Mouse (Mus musculus): ENCODE measurements around the gene Opa3. TPM values are rescaled to one million over a fixed set of nuclear protein-coding genes. Genes with fewer than 3 reads are reported as not detected.
A peak's percentile ranks its signal among the peaks of the same experiment; 100 is the strongest.

Opa3 gene
- polyA plus RNA-seq, 1 experiment from 2014 or later = 41.8 TPM

DNA sequence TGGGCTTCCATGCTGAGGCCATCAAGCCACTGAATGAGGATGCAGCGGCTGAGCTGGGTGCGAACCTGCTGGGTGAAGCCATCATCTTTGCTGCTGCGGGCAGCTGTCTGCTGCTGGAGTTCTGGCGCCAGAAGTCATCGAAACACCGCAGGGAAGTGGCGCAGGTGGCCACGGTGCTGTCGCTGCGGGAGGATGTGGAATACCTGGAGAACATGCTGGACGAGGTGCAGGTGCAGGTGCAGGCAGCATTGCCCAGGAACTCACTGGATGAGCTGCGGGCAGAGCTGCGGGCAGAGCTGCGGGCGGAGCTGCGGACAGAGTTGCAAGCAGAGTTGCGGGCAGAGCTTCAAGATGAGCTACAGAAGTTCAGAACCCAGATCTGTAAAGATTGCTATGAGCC is 27.3 kb downstream of the Opa3 start:
- Histone ChIP-seq H3K9ac (replicated peaks) (no peak overlapping the region), H3K4me2 (replicated peaks) (no peak overlapping the region), H3K4me1 (no peaks in the 10 kb centered on the region), H3K4me3 (no peak overlapping the region), H3K27ac (replicated peaks) (no peak overlapping the region), H3K9me3 (no peaks in the 10 kb centered on the region), H3K36me3 (peaks cover 42% of the 10 kb centered on the region), H3K27me3 (no peaks in the 10 kb centered on the region)
- no peak for ATAC-seq (ENCODE audit: low FRiP score, low read depth)
- 87% methylated on average over 17 of the region's 17 CpGs for WGBS

DNA sequence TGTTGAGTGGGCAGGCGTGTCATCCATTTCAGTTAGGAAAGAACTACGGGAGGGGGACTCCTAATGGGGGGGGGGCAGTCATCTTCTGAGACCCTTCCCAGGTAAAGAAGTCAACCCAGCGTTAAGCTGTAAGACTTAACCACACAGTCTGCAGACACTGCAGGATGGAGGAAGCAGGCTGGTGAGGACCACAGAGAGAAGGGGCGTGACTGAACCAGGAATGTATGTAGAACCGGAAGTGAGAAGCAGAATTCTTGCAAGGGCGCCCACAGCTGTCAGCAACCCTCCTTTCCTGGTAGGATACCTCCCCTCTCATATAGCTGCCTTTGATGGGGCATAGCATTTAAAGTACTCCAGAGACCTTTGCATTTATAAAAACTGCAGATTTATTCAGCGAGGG is 28.4 kb downstream of the Opa3 start:
- Histone ChIP-seq H3K36me3 (peaks cover 54% of the 10 kb centered on the region), H3K4me2 (replicated peaks) (no peak overlapping the region), H3K4me3 (no peak overlapping the region), H3K9ac (replicated peaks) (no peak overlapping the region), H3K4me1 (no peaks in the 10 kb centered on the region), H3K9me3 (no peaks in the 10 kb centered on the region), H3K27ac (replicated peaks) (no peak overlapping the region), H3K27me3 (no peaks in the 10 kb centered on the region)
- WGBS = 89% methylated on average over 7 of the region's 7 CpGs
- ATAC-seq (ENCODE audit: low FRiP score, low read depth) = no peak

DNA sequence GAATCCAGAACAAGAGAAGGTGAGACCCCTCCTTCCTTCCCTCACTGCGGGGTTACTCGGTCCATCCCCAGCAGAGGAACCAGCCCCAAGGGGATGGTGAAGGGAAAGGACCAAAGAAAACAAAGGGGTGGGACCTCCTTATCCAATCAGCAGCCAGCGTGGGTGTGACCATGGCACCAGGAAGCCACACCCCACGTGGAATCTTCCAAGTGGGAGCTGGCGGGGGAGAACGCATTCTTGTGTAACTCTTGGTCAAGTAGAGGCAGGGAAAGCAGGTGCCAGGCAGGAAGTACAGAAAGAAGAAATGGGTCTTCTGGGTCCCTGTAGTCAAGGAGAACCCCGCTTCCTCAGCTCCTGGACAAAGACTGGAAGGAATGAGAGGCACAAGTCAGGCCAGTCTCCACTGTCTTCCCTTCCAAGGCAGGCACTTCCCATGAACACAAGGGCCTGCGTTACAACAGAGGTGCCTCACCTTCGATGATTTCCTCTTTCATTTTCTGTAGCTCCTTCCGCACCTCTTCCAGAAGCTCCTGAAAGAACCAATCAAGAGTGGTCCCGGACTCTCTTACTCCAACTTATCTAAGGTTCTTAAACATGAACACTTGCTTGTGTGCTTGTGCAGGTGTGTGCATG is 29.4 kb downstream of the Opa3 start:
- Histone ChIP-seq H3K4me1 (no peaks in the 10 kb centered on the region), H3K27me3 (no peaks in the 10 kb centered on the region), H3K9me3 (no peaks in the 10 kb centered on the region), H3K36me3 (peaks cover 62% of the 10 kb centered on the region), H3K27ac (replicated peaks) (no peak overlapping the region), H3K4me2 (replicated peaks) (no peak overlapping the region), H3K4me3 (no peak overlapping the region), H3K9ac (replicated peaks) (no peak overlapping the region)
- ATAC-seq (ENCODE audit: low FRiP score, low read depth) = peak; percentile 66
- WGBS = 35% methylated on average over 11 of the region's 11 CpGs

DNA sequence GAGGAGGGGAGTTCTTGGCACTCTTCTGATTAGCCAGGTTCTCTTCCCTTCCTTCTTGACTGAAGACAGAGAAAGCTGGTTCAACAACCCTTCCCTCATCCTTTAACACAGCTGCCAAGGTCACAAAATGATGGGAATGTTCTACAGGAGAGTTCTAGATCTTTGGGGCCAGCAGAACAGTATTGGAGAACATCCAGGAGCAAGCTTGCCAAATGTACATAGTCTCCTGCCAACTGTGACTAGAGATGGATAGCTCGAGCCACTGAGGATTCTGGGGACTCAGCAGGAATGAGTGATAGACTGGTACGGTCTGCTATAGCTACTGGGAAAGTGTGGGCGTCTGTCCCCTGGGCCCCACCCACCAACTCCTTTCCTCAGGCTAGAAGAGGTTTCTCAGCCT is 30.2 kb downstream of the Opa3 start:
- peaks cover 70% of the 10 kb centered on the region for H3K36me3 ChIP-seq
- WGBS = 87% methylated on average over 3 of the region's 3 CpGs
- no peak overlapping the region for H3K9ac ChIP-seq (replicated peaks)
- no peak for ATAC-seq (ENCODE audit: low FRiP score, low read depth)
- H3K27ac ChIP-seq (replicated peaks) = no peak overlapping the region
- no peaks in the 10 kb centered on the region for H3K4me1 ChIP-seq
- no peaks in the 10 kb centered on the region for H3K27me3 ChIP-seq
- H3K9me3 ChIP-seq = no peaks in the 10 kb centered on the region
- no peak overlapping the region for H3K4me2 ChIP-seq (replicated peaks)
- no peak overlapping the region for H3K4me3 ChIP-seq

DNA sequence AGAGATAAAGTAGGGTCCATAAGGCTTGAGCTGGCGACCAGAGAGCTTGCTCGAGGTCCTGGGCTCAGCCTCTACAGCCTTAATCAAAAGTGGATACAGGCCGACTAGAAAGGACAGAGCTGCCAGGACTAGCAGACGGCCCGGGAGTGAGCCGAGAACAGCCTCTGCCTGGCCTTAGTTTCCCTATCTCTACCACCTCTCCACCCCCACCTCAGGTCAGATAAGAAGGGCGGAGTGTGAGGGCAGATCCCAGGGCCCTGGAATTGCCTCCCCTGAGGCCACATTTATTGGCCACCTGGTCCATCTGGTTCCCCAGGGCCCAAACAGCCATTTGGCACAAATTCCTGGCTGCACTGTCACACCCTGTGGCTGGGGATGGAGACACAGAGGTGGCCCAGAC is 37.0 kb downstream of the Opa3 start:
- H3K4me3 ChIP-seq = no peak overlapping the region
- H3K27ac ChIP-seq (replicated peaks) = no peak overlapping the region
- H3K9ac ChIP-seq (replicated peaks) = no peak overlapping the region
- no peak for ATAC-seq (ENCODE audit: low FRiP score, low read depth)
- H3K4me1 ChIP-seq = peaks cover 21% of the 10 kb centered on the region
- H3K9me3 ChIP-seq = no peaks in the 10 kb centered on the region
- H3K4me2 ChIP-seq (replicated peaks) = no peak overlapping the region
- no peaks in the 10 kb centered on the region for H3K27me3 ChIP-seq
- H3K36me3 ChIP-seq = peaks cover 49% of the 10 kb centered on the region
- 79% methylated on average over 7 of the region's 7 CpGs for WGBS

DNA sequence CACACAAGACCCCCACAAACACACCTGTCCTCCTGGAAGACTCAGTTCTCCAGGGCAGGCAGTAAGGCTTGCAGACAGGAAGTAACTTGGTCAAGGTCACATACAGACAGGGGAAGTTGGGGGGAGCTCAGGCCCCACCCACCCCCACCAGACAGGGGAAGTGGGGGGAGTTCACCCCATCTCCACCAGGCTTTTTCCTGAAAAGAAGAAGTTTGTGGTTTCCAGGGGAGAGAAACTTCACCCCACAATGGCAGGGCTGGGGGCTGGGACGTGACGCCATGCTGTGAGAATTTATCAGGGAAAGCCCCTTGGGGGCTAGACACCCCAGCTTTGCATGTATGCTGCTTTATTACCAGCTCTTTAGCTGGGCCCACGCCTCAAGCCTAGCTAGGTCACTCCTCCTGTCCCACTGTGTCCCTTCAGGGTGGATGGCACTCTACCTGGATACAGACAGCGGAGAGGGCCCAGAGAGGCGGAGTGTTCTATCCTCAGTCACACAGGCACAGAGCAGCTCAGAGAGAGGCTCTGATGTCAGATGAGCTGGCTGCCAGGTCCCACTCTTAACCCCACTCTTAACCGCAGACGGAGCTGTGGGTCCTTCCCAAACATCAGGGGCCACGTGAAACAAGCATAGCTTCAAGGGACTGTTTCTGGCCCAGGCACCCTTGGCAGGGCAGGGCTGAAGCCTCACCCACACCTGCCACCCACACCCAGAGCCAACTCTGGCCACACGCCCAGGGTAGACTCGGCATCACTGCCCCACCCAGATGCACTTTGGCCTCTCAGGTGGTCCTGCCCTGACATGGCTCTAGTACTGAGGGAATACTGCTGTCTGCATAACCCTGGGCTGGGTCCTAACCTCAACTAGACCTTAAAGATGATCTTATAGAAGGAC is 38.0 kb downstream of the Opa3 start:
- WGBS = 91% methylated on average over 10 of the region's 10 CpGs
- no peaks in the 10 kb centered on the region for H3K27me3 ChIP-seq
- ATAC-seq (ENCODE audit: low FRiP score, low read depth) = no peak
- H3K4me3 ChIP-seq = no peak overlapping the region
- no peaks in the 10 kb centered on the region for H3K9me3 ChIP-seq
- H3K9ac ChIP-seq (replicated peaks) = 0 out of 2 replicates have a peak overlapping the region, but pooled peaks have one; percentile 28
- H3K36me3 ChIP-seq = peaks cover 39% of the 10 kb centered on the region
- H3K4me1 ChIP-seq = peaks cover 31% of the 10 kb centered on the region
- no peak overlapping the region for H3K27ac ChIP-seq (replicated peaks)
- H3K4me2 ChIP-seq (replicated peaks) = no peak overlapping the region

DNA sequence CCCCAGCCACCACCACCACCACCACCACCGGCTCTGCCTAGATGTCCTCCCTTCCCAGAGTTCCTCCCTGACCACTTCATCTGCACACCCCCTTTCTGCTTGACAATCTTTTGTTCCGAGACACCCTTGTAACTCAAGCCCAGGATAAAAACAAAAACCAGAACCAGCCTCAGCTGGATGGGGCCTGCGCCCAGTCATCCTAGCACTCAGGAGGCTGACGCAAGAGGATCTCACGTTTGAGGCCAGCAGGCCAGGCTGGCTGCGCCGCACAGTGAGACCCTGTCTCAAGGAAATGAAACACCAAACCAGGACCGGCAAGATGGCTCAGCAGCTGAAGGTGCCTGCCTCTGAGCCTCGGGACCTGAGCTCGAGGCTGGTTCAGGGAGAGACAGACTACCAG is 38.9 kb downstream of the Opa3 start:
- H3K4me1 ChIP-seq = peaks cover 31% of the 10 kb centered on the region
- no peak overlapping the region for H3K4me2 ChIP-seq (replicated peaks)
- H3K36me3 ChIP-seq = peaks cover 30% of the 10 kb centered on the region
- no peak for ATAC-seq (ENCODE audit: low FRiP score, low read depth)
- H3K27ac ChIP-seq (replicated peaks) = no peak overlapping the region
- no peaks in the 10 kb centered on the region for H3K9me3 ChIP-seq
- H3K4me3 ChIP-seq = no peak overlapping the region
- H3K9ac ChIP-seq (replicated peaks) = 0 out of 2 replicates have a peak overlapping the region, but pooled peaks have one; percentile 28
- no peaks in the 10 kb centered on the region for H3K27me3 ChIP-seq
- 74% methylated on average over 10 of the region's 10 CpGs for WGBS

DNA sequence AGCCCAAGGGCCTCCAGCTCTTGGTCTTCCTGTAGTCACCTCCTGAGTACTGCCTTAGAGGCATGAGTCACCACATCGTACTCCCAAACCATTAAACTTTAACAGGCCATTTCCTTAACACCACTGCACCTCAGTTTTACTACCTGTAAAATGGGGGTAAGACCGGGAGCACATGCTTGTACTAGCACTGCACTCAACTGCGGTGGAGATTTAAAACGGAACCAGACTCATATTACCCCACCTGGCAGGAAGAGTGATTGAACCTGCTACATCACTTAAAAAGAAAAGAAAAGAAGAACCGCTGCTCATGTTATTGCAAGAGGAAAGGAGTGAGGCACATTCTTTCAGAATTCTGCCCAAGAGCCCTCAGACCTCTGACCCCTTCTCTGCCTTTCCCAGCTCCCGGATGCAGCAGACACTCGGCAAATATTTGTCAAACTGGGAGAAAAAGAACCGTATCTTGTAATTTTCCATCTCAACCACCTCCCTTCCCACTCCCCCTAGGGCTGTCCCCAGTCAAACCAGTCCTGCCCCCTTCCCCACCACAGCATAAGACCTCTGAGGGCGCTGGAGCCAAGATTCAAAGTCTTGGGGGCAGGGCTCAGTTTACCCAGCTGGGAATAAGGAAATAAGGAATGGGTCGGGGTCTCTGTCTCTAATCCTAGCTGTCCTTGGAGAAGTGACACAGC is 41.0 kb downstream of the Opa3 start:
- 50% methylated on average over 10 of the region's 10 CpGs for WGBS
- H3K4me2 ChIP-seq (replicated peaks) = peak overlapping the region; percentile 98
- H3K4me1 ChIP-seq = peaks cover 34% of the 10 kb centered on the region
- H3K4me3 ChIP-seq = peak overlapping the region; percentile 81
- peak overlapping the region; percentile 58 for H3K9ac ChIP-seq (replicated peaks)
- H3K27me3 ChIP-seq = no peaks in the 10 kb centered on the region
- ATAC-seq (ENCODE audit: low FRiP score, low read depth) = no peak
- H3K27ac ChIP-seq (replicated peaks) = 0 out of 2 replicates have a peak overlapping the region, but pooled peaks have one; percentile 30
- peaks cover 11% of the 10 kb centered on the region for H3K36me3 ChIP-seq
- H3K9me3 ChIP-seq = no peaks in the 10 kb centered on the region

DNA sequence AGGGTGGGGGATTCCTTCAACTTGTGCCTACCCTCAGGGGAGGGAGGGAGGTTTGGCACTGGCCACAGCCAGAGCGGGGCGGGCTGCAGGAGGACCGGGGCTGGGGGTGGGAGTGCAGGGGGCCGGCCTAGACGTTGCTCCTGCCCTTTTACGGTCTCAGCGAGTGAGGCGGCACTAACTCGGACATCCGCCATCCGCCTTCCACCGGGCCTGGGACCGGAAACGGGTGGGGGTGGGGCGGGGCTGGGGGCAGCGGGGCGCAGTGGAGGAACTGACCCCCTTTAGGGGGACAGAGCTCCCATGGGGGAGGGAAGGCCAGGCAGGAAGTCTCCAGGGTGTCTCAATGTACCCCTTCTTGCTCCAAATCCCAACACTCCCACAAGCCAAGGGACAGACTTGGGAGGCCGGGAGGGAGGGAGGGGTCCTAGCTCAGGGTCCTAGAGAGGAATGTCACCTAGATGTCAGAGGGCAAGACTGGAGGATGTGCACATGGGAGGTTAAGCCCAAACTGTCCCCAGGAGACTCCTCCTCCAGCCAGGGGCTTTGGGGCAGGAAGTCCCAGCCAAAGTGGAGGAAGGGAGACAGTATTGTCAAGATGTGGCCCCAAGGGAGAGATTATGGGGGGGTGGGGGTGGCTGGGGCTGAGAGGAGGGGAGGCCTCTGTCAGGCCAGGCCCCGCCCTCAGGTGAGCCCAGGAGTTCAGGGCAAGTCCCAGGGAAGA is 41.7 kb downstream of the Opa3 start:
- Histone ChIP-seq H3K4me2 (replicated peaks) (peak overlapping the region; percentile 98), H3K9ac (replicated peaks) (peak overlapping the region; percentile 58), H3K4me3 (peak overlapping the region; percentile 81), H3K36me3 (0 out of 2 replicates have a peak, but pooled peaks cover 3% of the 10 kb centered on the region), H3K9me3 (no peaks in the 10 kb centered on the region), H3K27ac (replicated peaks) (peak overlapping the region; percentile 30; the same call in 1 of the 2 replicates), H3K27me3 (no peaks in the 10 kb centered on the region), H3K4me1 (peaks cover 34% of the 10 kb centered on the region)
- WGBS = 3% methylated on average over 19 of the region's 19 CpGs
- ATAC-seq (ENCODE audit: low FRiP score, low read depth) = no peak

DNA sequence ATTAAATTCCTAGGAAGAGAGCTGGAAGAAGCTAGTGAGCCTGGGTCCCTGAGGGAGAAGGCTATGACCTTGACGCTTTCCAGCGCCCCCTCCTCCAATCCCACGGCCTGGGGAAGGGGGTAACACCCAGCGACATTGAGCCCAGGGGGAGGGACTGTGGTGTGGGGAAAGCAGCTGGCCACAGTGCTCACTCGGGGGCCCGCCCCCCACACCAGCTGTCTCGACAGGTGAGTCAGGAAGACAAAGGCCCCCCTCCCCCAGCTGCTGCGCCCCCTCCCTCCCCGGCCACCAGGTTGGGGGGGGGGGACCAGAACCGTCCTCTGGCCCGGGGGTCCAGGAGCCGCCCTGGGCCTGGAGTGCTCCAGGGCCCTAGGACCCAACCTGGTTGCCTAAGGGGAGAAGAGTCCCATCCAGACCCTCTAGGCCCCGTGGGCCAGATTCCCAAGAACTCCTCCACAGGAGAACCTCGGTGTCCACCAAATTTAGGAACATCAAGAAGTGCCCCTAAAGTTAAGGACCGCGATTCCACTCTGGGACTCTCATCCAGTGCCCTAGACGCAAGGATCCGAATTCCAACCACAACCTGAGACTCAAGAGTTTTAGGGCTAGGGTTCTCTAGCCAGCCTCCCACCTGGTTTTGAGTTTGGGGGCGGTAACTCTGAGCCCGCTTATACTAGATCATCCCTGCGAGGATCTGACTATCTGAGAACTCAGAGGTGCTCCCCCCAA is 42.5 kb downstream of the Opa3 start:
- 0 out of 2 replicates have a peak, but pooled peaks cover 3% of the 10 kb centered on the region for H3K36me3 ChIP-seq
- 1% methylated on average over 20 of the region's 21 CpGs for WGBS
- no peak for ATAC-seq (ENCODE audit: low FRiP score, low read depth)

More for the DNA sequence above, 42.5 kb downstream of the Opa3 start:
- H3K4me3 ChIP-seq = peak overlapping the region; percentile 81
- peak overlapping the region; percentile 84 for H3K9ac ChIP-seq (replicated peaks)
- peak overlapping the region; percentile 42; the same call in 1 of the 2 replicates for H3K27ac ChIP-seq (replicated peaks)
- H3K9me3 ChIP-seq = no peaks in the 10 kb centered on the region
- peaks cover 34% of the 10 kb centered on the region for H3K4me1 ChIP-seq
- no peaks in the 10 kb centered on the region for H3K27me3 ChIP-seq
- H3K4me2 ChIP-seq (replicated peaks) = peak overlapping the region; percentile 98
